Mouse (Mus musculus) bone marrow macrophage, adult 2 months (primary cell): ENCODE measurements at regions not wholly inside any gene's neighbourhood (a gene's known extent, or its start where the extent isn't known, plus 50 kb on each side); places are given as distances from the start of the nearest gene placed in this dataset.

Source experiments
- CTCF ChIP-seq: IDR thresholded peaks from 2 replicates; pipeline ENCODE4 v1.5.1; 2012; ENCODE audit warnings: low read depth, mild to moderate bottlenecking, low read length, moderate library complexity
- POLR2A ChIP-seq: IDR thresholded peaks from 2 replicates; pipeline ENCODE4 v1.6.1; 2012; ENCODE audit warnings: mild to moderate bottlenecking, low read depth, low read length, borderline replicate concordance

GRCm38 (mm10) chr2:159343624-159344560 lies 549.3 kb downstream of the Dhx35 start:
- TF ChIP-seq CTCF (no peak), POLR2A (no peak)
